Mouse (Mus musculus): ENCODE results near the gene Adh6b.
"Not testable (repeated sequence)": the region's sequence is repeated elsewhere in the genome, so short reads cannot be mapped to it uniquely, and the experiment has no call there.

The Adh6b gene

DNA sequence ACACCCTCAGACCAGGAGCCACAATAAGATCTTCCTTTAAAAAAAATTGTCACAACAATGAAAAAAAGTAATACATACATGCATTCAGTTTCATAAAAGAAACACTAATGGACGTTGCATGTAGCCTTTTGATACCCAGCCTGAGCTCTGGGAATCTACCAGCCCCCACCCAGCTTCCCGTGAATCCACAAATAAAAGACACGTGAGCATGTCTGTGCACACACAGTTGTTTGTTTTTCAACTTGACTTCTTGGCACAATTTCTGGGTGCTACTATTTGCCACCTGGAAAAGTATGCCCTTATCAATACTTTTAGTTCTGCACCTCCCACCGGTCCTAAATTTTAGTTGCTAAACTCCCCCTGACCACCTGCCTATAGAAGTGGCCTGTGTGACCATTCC is 19.1 kb downstream of the Adh6b start:
- DNase-seq (ENCODE audit: low read depth, low spot score), result no peak

DNA sequence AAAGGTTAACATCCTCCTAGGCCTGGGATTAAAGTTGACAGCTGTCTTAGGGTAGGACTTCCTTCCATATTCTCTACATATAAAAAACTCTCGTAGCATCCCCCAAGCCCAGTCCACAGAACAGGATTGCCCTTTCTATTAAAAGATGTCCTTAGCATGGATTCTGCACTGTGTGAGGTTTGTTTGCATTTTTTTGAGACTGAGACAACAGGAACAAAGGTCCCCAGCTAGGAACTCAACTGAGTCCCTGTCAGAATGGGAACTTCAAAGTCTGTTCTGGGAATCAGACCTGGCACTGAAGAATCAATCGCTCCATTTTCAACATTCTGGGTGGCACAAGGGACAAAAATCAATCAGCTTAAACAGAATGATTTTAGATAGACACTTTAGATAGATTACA is 21.3 kb downstream of the Adh6b start:
- no peak for DNase-seq (ENCODE audit: low read depth, low spot score)

DNA sequence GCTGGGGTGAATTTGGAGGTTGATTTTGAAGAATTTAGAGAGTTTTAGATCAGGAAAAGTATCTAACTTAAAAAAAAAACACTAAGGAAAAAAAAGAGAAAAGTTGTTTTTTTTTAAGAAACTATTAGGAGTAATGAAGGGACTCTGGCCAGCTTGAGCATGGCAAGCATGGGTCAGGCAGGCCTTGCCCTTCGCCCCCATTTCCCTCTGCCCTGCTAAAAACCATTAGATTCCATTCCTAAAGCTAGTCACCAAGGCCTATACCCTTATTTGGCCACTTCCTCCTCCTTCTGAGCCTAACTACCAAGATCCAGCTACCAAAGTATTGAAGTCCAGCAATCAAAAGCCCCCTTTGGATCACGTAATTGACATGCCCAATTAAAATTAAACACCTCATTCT is 24.6 kb downstream of the Adh6b start:
- no peak for DNase-seq (ENCODE audit: low read depth, low spot score)

DNA sequence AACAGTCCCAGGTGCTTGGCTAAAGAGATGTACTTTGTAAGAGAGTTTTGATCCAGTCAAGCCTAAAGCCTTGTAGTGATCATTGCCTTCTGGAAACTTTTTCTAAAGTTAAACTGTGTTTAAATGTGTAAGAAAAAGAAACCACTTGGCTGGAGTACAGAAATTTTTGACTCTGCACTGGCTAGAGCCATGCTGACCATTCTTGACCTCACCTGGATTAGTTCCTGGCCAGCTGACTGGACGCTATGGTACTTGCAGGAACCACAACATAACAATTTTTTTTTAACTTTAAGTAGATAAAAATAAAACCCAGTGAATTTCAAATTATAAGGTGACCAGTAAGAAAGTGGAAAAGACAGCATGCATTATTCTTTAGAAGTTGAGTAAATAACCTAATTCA is 28.0 kb downstream of the Adh6b start:
- DNase-seq (ENCODE audit: low read depth, low spot score), result no peak

DNA sequence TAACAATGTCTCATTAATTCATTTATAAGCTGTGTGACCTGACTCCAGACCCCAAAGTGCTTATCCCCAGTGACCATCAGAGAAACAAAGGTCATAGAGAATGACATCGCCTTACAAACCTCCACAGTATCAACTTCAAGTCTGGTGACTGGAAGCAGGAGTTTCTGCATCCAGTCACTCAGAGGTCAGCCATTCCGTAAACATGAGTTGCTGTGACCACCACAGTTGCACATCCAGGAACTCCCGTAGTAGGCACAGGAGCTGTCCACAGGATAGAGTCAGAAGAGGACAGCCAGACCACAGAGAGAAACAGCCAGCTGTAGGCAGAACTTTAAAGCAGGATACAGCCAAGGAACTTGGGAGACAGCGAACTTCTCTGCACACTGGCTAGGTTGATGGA is 28.7 kb downstream of the Adh6b start:
- DNase-seq (ENCODE audit: low read depth, low spot score), result not testable (repeated sequence)

DNA sequence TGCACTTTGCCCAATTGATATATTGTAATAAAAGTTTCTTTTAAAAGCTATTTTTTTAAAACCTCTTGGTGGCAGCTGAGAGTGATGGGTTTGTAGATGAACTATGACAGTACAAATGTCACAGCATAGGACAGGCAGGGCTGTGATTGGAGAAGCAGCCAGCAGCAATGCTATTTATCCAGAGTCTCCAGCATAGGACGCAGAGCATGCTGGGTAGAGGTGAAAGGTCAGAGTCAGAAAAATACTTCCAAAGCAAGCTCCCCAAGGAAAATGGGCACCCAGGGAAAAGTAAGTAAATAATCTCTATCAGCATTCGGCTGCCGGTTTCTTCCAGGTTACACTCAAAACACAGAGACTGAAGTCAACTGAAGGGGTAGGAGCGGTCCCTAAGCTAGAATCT is 32.3 kb downstream of the Adh6b start:
- no peak for DNase-seq (ENCODE audit: low read depth, low spot score)

DNA sequence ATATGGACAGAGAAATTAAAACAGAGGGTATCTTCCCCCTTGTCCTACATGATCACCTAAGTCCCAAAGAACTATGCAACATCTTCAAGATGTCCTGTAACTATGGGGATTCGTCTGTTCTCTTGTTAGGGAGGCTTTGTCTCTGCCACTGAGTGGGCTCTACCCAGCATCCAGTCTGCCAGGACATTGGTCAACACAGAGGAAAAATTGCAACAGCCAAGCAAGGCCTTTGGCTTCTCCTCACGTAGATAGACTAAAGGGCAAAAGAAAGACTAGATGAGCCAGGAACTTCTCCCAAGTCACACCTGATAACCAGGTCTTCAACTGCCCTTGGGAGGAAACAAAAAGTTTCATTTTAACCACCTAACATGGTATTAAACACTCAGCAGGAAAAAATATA is 33.6 kb downstream of the Adh6b start:
- no peak for DNase-seq (ENCODE audit: low read depth, low spot score)

DNA sequence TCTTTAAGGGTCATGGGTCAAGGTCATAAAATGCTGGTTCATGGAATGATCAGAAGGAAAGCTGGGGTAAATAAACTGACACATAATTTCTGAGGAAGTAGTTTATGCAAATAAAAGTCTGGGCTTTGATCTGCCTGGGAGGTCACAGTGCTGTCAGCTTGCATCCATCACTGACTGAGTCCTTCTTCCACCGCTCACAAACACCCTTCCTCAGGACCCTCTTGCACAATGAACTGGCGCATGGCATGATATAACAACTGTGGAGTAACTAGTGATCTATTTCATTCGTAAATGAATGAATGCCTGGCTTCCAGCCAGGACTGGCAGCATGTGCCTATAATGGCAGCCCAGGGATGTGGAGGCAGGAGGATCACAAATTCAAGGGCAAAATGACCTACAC is 39.6 kb downstream of the Adh6b start:
- no peak for DNase-seq (ENCODE audit: low read depth, low spot score)

DNA sequence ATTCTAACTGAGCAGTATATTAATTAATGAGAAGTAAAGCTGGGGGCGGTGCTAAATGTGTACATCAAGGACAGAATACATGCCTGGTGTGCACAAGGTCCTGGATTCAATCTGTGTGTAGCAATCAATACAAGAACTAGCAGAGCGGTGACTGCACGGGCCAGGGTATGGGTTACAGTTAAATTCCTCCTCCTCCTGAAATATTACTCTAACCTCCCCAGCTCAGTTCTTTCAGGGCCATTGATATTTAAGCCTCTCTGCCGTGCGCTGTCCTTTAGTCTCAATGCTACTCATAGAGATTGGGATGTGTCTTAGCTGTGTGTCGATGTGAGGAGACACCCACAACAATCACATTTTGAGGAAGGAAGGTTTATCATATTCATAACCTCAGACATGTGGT is 45.6 kb downstream of the Adh6b start:
- no peak for DNase-seq (ENCODE audit: low read depth, low spot score)

DNA sequence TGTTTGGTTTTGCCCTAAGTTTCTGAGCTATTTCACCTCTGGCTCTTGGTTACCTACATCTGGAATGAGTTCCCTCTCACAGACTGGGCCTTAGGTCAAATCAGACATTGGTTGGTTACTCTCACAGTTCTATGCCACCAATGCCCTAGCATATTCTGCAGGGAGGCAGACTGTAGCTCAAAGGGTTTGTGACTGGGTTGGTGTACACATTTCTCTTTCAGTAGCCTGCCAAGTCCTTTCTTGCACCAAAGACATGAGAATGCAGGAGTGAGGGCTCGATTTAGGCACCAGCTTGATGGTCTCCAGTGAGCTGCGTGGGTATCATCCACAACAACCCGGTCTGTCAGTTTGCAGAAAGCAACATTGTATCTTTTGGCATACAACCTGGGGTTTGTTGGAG is 63.3 kb downstream of the Adh6b start:
- DNase-seq (ENCODE audit: low read depth, low spot score), result no peak

DNA sequence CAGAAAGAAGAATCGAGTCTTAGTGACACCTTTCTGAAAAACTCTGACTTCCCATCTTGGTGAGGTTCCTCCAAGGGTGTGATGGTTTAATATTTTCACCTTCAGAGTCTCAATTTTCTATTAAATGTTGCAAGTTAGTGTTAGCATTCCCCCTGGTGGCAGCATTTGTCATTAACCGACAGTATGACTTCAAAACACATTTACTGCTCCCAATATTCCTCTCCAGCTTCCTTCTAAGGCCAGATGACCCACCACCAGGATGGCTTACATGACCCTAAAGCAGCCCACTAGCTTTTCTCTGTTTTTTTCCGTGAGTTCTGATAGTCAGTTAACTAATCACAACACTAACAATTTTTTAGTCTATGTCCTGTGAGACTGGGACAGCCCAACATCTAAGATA is 63.8 kb downstream of the Adh6b start:
- DNase-seq (ENCODE audit: low read depth, low spot score), result no peak

DNA sequence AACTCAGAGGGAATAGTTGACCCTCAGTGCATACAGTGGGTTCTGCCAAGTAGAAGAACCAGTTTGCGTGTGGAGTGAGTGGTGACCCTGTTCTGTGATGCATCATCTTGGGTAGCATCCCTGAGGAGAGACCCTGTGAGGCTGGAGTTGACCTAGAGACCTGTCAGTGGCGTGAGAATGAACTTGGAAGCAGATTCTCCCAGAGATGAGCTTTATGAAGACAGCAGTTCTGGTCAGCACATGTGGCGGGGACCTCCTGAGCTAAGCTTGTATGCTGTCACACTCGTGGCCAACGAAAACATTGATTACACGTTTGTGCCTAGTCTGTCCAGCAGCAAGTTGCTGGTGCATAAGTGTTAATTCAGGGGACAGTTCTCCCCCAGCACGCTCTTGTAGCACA is 64.3 kb downstream of the Adh6b start:
- no peak for DNase-seq (ENCODE audit: low read depth, low spot score)

DNA sequence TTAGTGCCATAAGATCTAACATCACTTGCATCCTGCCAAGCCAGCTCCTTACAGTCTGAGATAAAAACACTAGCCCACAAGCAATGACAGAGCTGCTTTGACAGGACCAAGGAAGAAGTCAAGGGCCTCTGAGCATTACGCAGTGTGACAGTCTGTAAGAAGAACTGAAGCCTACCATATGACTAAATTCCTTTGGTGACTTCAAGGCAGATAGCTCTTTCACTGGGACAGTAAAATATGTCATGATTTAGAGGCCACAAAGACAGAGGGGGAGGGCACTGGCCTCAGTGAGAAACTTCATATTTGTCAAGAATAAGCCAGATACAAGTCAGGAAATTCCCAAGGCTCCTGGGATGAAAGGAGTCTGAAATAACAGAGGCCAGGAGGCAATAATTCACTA is 66.3 kb downstream of the Adh6b start:
- no peak for DNase-seq (ENCODE audit: low read depth, low spot score)

Data from embryo, embryonic 11.5 days (tissue).